Mouse (Mus musculus): ENCODE results near the gene Rad50.

Gene Rad50

GRCm38 (mm10) chr11:53706934-53707717 is at the start of gene Rad50:
Gene Rad50 (minus strand): TSS chr11:53707319.
- DNase-seq (ENCODE audit: low spot score): peak; percentile 93

- DNase-seq (ENCODE audit: low spot score): no peak
Observed at GRCm38 (mm10) chr11:53755011-53755595, 48.0 kb upstream of the Rad50 start.

- no peak for DNase-seq (ENCODE audit: low spot score)
Observed at GRCm38 (mm10) chr11:53749716-53750352, 42.7 kb upstream of the Rad50 start.

GRCm38 (mm10) chr11:53749306-53749705 is 42.2 kb upstream of the Rad50 start:
- DNase-seq (ENCODE audit: low spot score): no peak

GRCm38 (mm10) chr11:53748614-53749013 is 41.5 kb upstream of the Rad50 start:
- DNase-seq (ENCODE audit: low spot score): no peak

- DNase-seq (ENCODE audit: low spot score): no peak
Observed at GRCm38 (mm10) chr11:53747985-53748384, 40.9 kb upstream of the Rad50 start.

GRCm38 (mm10) chr11:53745260-53745659 is 38.1 kb upstream of the Rad50 start:
- no peak for DNase-seq (ENCODE audit: low spot score)

GRCm38 (mm10) chr11:53742353-53742752 is 35.2 kb upstream of the Rad50 start:
- DNase-seq (ENCODE audit: low spot score): peak; percentile 60

GRCm38 (mm10) chr11:53737573-53737946 is 30.4 kb upstream of the Rad50 start:
- peak; percentile 72 for DNase-seq (ENCODE audit: low spot score)

GRCm38 (mm10) chr11:53736771-53737572 is 29.9 kb upstream of the Rad50 start:
- DNase-seq (ENCODE audit: low spot score): peak; percentile 80

- DNase-seq (ENCODE audit: low spot score): peak; percentile 71
Observed at GRCm38 (mm10) chr11:53735682-53736245, 28.6 kb upstream of the Rad50 start.

GRCm38 (mm10) chr11:53734970-53735681 is 28.0 kb upstream of the Rad50 start:
- DNase-seq (ENCODE audit: low spot score): no peak

GRCm38 (mm10) chr11:53734431-53734830 is 27.3 kb upstream of the Rad50 start:
- no peak for DNase-seq (ENCODE audit: low spot score)

GRCm38 (mm10) chr11:53733824-53734223 is 26.7 kb upstream of the Rad50 start:
- no peak for DNase-seq (ENCODE audit: low spot score)

GRCm38 (mm10) chr11:53732244-53732643 is 25.1 kb upstream of the Rad50 start:
- DNase-seq (ENCODE audit: low spot score): no peak

GRCm38 (mm10) chr11:53731457-53731856 is 24.3 kb upstream of the Rad50 start:
- DNase-seq (ENCODE audit: low spot score): no peak

- no peak for DNase-seq (ENCODE audit: low spot score)
Observed at GRCm38 (mm10) chr11:53720715-53721114, 13.6 kb upstream of the Rad50 start, which contains the start of gene Il5. Gene Il5 (plus strand): TSS chr11:53720794.

GRCm38 (mm10) chr11:53719701-53720100 is 12.6 kb upstream of the Rad50 start:
- DNase-seq (ENCODE audit: low spot score): no peak

- no peak for DNase-seq (ENCODE audit: low spot score)
Observed at GRCm38 (mm10) chr11:53707718-53708009, 545 bp upstream of the Rad50 start.

GRCm38 (mm10) chr11:53706236-53706933 is 734 bp downstream of the Rad50 start:
- DNase-seq (ENCODE audit: low spot score): peak; percentile 29

- DNase-seq (ENCODE audit: low spot score): no peak
Observed at GRCm38 (mm10) chr11:53699351-53699750, 7.8 kb downstream of the Rad50 start.

All from lung, postnatal 25 days (tissue).